Mouse (Mus musculus): ENCODE measurements around the gene Gpsm1. TPM values are rescaled to one million over a fixed set of nuclear protein-coding genes. Genes with fewer than 3 reads are reported as not detected.

Gene Gpsm1
- polyA plus RNA-seq, 1 experiment from 2014 or later = 91.4 TPM

- H3K4me1 ChIP-seq = no peaks in the 10 kb centered on the region
- DNase-seq (ENCODE audit: low spot score) = no peak
- peaks cover 82% of the 10 kb centered on the region for H3K36me3 ChIP-seq
- no peak overlapping the region for H3K4me3 ChIP-seq
- H3K9me3 ChIP-seq (replicated peaks) = no peaks in the 10 kb centered on the region
- no peaks in the 10 kb centered on the region for H3K27me3 ChIP-seq (ENCODE audit: low read depth, poor library complexity, severe bottlenecking)
- WGBS = 78% methylated on average over 8 of the region's 8 CpGs
- no peak overlapping the region for H3K27ac ChIP-seq
Measured at GRCm38 (mm10) chr2:26329402-26329801, 14.1 kb downstream of the Gpsm1 start.

- Histone ChIP-seq H3K27ac (no peak overlapping the region), H3K9me3 (replicated peaks) (no peaks in the 10 kb centered on the region), H3K36me3 (peaks cover 76% of the 10 kb centered on the region), H3K27me3 (ENCODE audit: low read depth, poor library complexity, severe bottlenecking) (no peaks in the 10 kb centered on the region), H3K4me1 (no peaks in the 10 kb centered on the region), H3K4me3 (no peak overlapping the region)
- WGBS = 94% methylated on average over 4 of the region's 4 CpGs
- DNase-seq (ENCODE audit: low spot score) = no peak
Measured at GRCm38 (mm10) chr2:26330056-26330468, 14.7 kb downstream of the Gpsm1 start.

GRCm38 (mm10) chr2:26330702-26331101 is 15.4 kb downstream of the Gpsm1 start:
- Histone ChIP-seq H3K27me3 (ENCODE audit: low read depth, poor library complexity, severe bottlenecking) (no peaks in the 10 kb centered on the region), H3K27ac (no peak overlapping the region), H3K9me3 (replicated peaks) (no peaks in the 10 kb centered on the region), H3K4me1 (no peaks in the 10 kb centered on the region), H3K4me3 (no peak overlapping the region), H3K36me3 (peaks cover 69% of the 10 kb centered on the region)
- WGBS = 71% methylated on average over 6 of the region's 6 CpGs
- no peak for DNase-seq (ENCODE audit: low spot score)

GRCm38 (mm10) chr2:26338302-26339203 is 23.2 kb downstream of the Gpsm1 start:
- no peak for DNase-seq (ENCODE audit: low spot score)
- 87% methylated on average over 9 of the region's 13 CpGs for WGBS
- H3K9me3 ChIP-seq (replicated peaks) = no peaks in the 10 kb centered on the region
- H3K4me3 ChIP-seq = no peak overlapping the region
- H3K27me3 ChIP-seq (ENCODE audit: low read depth, poor library complexity, severe bottlenecking) = no peaks in the 10 kb centered on the region
- no peak overlapping the region for H3K27ac ChIP-seq
- peaks cover 53% of the 10 kb centered on the region for H3K36me3 ChIP-seq
- no peaks in the 10 kb centered on the region for H3K4me1 ChIP-seq

GRCm38 (mm10) chr2:26339204-26339551 is 23.9 kb downstream of the Gpsm1 start:
- 92% methylated on average over 5 of the region's 5 CpGs for WGBS
- Histone ChIP-seq H3K4me1 (no peaks in the 10 kb centered on the region), H3K9me3 (replicated peaks) (no peaks in the 10 kb centered on the region), H3K4me3 (no peak overlapping the region), H3K36me3 (peaks cover 59% of the 10 kb centered on the region), H3K27me3 (ENCODE audit: low read depth, poor library complexity, severe bottlenecking) (no peaks in the 10 kb centered on the region), H3K27ac (no peak overlapping the region)
- DNase-seq (ENCODE audit: low spot score) = no peak

GRCm38 (mm10) chr2:26341510-26341981 is 26.2 kb downstream of the Gpsm1 start:
- 91% methylated on average over 2 of the region's 2 CpGs for WGBS
- Histone ChIP-seq H3K9me3 (replicated peaks) (no peaks in the 10 kb centered on the region), H3K36me3 (peaks cover 83% of the 10 kb centered on the region), H3K27me3 (ENCODE audit: low read depth, poor library complexity, severe bottlenecking) (no peaks in the 10 kb centered on the region), H3K4me3 (no peak overlapping the region), H3K4me1 (no peaks in the 10 kb centered on the region), H3K27ac (no peak overlapping the region)
- no peak for DNase-seq (ENCODE audit: low spot score)

GRCm38 (mm10) chr2:26342044-26342443 is 26.7 kb downstream of the Gpsm1 start:
- H3K36me3 ChIP-seq = peaks cover 88% of the 10 kb centered on the region
- H3K4me3 ChIP-seq = no peak overlapping the region
- H3K9me3 ChIP-seq (replicated peaks) = no peaks in the 10 kb centered on the region
- no peaks in the 10 kb centered on the region; the same call in 1 of the 2 replicates for H3K4me1 ChIP-seq
- no peak overlapping the region; the same call in 1 of the 2 replicates for H3K27ac ChIP-seq
- no peak for DNase-seq (ENCODE audit: low spot score)
- H3K27me3 ChIP-seq (ENCODE audit: low read depth, poor library complexity, severe bottlenecking) = no peaks in the 10 kb centered on the region
- 93% methylated on average over 10 of the region's 10 CpGs for WGBS

GRCm38 (mm10) chr2:26342609-26343490 is 27.5 kb downstream of the Gpsm1 start:
- Histone ChIP-seq H3K27me3 (ENCODE audit: low read depth, poor library complexity, severe bottlenecking) (no peaks in the 10 kb centered on the region), H3K9me3 (replicated peaks) (no peaks in the 10 kb centered on the region), H3K36me3 (peaks cover 96% of the 10 kb centered on the region), H3K4me1 (peaks cover 3% of the 10 kb centered on the region; the same call in 1 of the 2 replicates), H3K27ac (no peak overlapping the region), H3K4me3 (no peak overlapping the region)
- WGBS = 79% methylated on average over 11 of the region's 11 CpGs
- no peak for DNase-seq (ENCODE audit: low spot score)

- no peak overlapping the region for H3K4me3 ChIP-seq
- 68% methylated on average over 6 of the region's 6 CpGs for WGBS
- H3K9me3 ChIP-seq (replicated peaks) = no peaks in the 10 kb centered on the region
- H3K4me1 ChIP-seq = peaks cover 31% of the 10 kb centered on the region
- H3K27me3 ChIP-seq (ENCODE audit: low read depth, poor library complexity, severe bottlenecking) = no peaks in the 10 kb centered on the region
- H3K36me3 ChIP-seq = peaks cover 74% of the 10 kb centered on the region
- DNase-seq (ENCODE audit: low spot score) = no peak
- H3K27ac ChIP-seq = no peak overlapping the region
Measured at GRCm38 (mm10) chr2:26348241-26348640, 32.9 kb downstream of the Gpsm1 start.

- H3K4me1 ChIP-seq = peaks cover 33% of the 10 kb centered on the region
Measured at GRCm38 (mm10) chr2:26351358-26352290, 36.3 kb downstream of the Gpsm1 start, which contains the start of gene Dnlz. Gene Dnlz (minus strand): TSS chr2:26352110.

GRCm38 (mm10) chr2:26352291-26352910 is 37.1 kb downstream of the Gpsm1 start:
- peak; percentile 74 for DNase-seq (ENCODE audit: low spot score)
- Histone ChIP-seq H3K4me3 (peak overlapping the region; percentile 82), H3K4me1 (peaks cover 34% of the 10 kb centered on the region), H3K27ac (peak overlapping the region; percentile 93), H3K36me3 (peaks cover 32% of the 10 kb centered on the region), H3K27me3 (ENCODE audit: low read depth, poor library complexity, severe bottlenecking) (no peaks in the 10 kb centered on the region), H3K9me3 (replicated peaks) (no peaks in the 10 kb centered on the region)
- 5% methylated on average over 36 of the region's 36 CpGs for WGBS

More at GRCm38 (mm10) chr2:26351358-26352290, 36.3 kb downstream of the Gpsm1 start, which contains the start of gene Dnlz:
- Histone ChIP-seq H3K36me3 (peaks cover 40% of the 10 kb centered on the region), H3K27me3 (ENCODE audit: low read depth, poor library complexity, severe bottlenecking) (no peaks in the 10 kb centered on the region), H3K27ac (peak within 1 kb of the TSS; percentile 93), H3K4me3 (peak within 1 kb of the TSS; percentile 82), H3K9me3 (replicated peaks) (no peaks in the 10 kb centered on the region)
- peak; percentile 94 for DNase-seq (ENCODE audit: low spot score)
- WGBS = 3% methylated on average over 62 of the region's 62 CpGs
